Mouse (Mus musculus) forebrain, embryonic 16.5 days (tissue): ENCODE results near the gene Shroom3. TPM values are rescaled to one million over a fixed set of nuclear protein-coding genes. Genes with fewer than 3 reads are reported as not detected.

Experiments used
- ATAC-seq: fragments of 200-750 bp; cut with Nextera tagmentation; 2 replicates; pipeline ENCODE4 v1.8.0; 2017; ENCODE audit warnings: mild to moderate bottlenecking, moderate library complexity
- H3K27ac ChIP-seq: fragments of 300-500 bp; sonication (generic); 2 replicates; pipeline ENCODE4 v1.5.1; 2014; ENCODE audit warnings: low read length, control low read depth
- H3K27me3 ChIP-seq: fragments of 300-500 bp; sonication (generic); replicated peaks from 2 replicates; pipeline ENCODE4 v1.6.1; 2014; ENCODE audit warnings: low read length; ENCODE audit not compliant: control insufficient read depth, insufficient read depth
- H3K36me3 ChIP-seq: fragments of 300-500 bp; sonication (generic); 2 replicates; pipeline ENCODE4 v1.6.1; 2014; ENCODE audit not compliant: control insufficient read depth, insufficient read depth
- H3K4me1 ChIP-seq: fragments of 300-500 bp; sonication (generic); replicated peaks from 2 replicates; pipeline ENCODE4 v1.6.1; 2014; ENCODE audit warnings: low read length; ENCODE audit not compliant: control insufficient read depth, insufficient read depth
- H3K4me2 ChIP-seq: fragments of 300-500 bp; sonication (generic); 2 replicates; pipeline ENCODE4 v1.6.1; 2014; ENCODE audit warnings: mild to moderate bottlenecking, low read length, control low read depth
- H3K4me3 ChIP-seq: fragments of 300-500 bp; sonication (generic); replicated peaks from 2 replicates; pipeline ENCODE4 v1.5.1; 2014; ENCODE audit warnings: mild to moderate bottlenecking, low read length, control low read depth
- H3K9ac ChIP-seq: fragments of 300-500 bp; sonication (generic); replicated peaks from 2 replicates; pipeline ENCODE4 v1.6.1; 2014; ENCODE audit warnings: low read depth, low read length, control low read depth
- H3K9me3 ChIP-seq: fragments of 300-500 bp; sonication (generic); 2 replicates; pipeline ENCODE4 v1.6.1; 2016; ENCODE audit warnings: low read length; ENCODE audit not compliant: control insufficient read depth
- WGBS: fragments of 180-500 bp; shearing (Covaris S2); extraction: QIAGEN DNeasy Blood & Tissue Kit; methylation state at CpG from one replicate; pipeline ENCODE4 v1.1.7; 2014; 5-methylcytosine and 5-hydroxymethylcytosine counted together
- polyA plus RNA-seq: library from polyadenylated mRNA; unstranded; fragments of >200 nt; fragmentation: Nextera tagmentation; extraction: Ambion mirVana; gene quantifications from 2 replicates; pipeline ENCODE4 v1.2.1, GENCODE M21; 2015

Shroom3 gene
- polyA plus RNA-seq, 1 experiment from 2014 or later, result 1.4 TPM

- H3K9ac ChIP-seq, result no peak overlapping the region
- H3K27ac ChIP-seq, result no peak overlapping the region; the same call in 1 of the 2 replicates
- H3K9me3 ChIP-seq, result no peaks in the 10 kb centered on the region
- no peak overlapping the region for H3K4me3 ChIP-seq
- no peaks in the 10 kb centered on the region for H3K27me3 ChIP-seq
- no peak overlapping the region for H3K4me2 ChIP-seq
- H3K36me3 ChIP-seq, result no peaks in the 10 kb centered on the region
- peaks cover 36% of the 10 kb centered on the region for H3K4me1 ChIP-seq
- WGBS, result 46% methylated on average over 10 of the region's 10 CpGs
- peak; percentile 76 for ATAC-seq
Observed at GRCm38 (mm10) chr5:92861416-92862112, 178.3 kb downstream of the Shroom3 start.

- Histone ChIP-seq H3K4me1 (peaks cover 28% of the 10 kb centered on the region), H3K4me3 (no peak overlapping the region), H3K27ac (no peak overlapping the region), H3K9ac (no peak overlapping the region), H3K9me3 (no peaks in the 10 kb centered on the region), H3K4me2 (no peak overlapping the region), H3K36me3 (no peaks in the 10 kb centered on the region), H3K27me3 (no peaks in the 10 kb centered on the region)
- 29% methylated on average over 4 of the region's 4 CpGs for WGBS
- no peak; the same call in 1 of the 2 replicates for ATAC-seq
Observed at GRCm38 (mm10) chr5:92865090-92865489, 181.9 kb downstream of the Shroom3 start.

DNA sequence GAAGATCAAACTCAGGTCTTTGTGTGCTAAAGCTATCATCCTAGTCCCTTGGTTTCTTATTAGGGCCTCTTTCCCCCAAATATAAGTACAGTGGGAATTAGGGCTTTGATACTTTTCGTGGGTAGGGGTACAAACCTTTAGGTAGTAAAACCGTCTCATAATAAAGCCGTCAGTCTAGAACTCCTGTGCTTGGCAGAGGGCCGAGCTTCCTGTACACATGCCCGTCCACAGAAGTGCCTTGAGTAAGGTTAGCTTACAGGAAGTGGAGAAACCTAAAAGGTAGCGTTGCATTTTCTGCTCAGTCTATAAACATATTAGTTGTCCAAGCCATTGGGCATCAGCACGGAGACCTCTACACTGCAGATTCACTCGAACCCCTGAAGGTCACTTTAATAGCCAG lies 183.3 kb downstream of the Shroom3 start:
- H3K27ac ChIP-seq, result no peak overlapping the region
- H3K9me3 ChIP-seq, result no peaks in the 10 kb centered on the region
- no peak for ATAC-seq
- no peak overlapping the region for H3K4me3 ChIP-seq
- H3K27me3 ChIP-seq, result no peaks in the 10 kb centered on the region
- no peak overlapping the region for H3K4me2 ChIP-seq
- no peaks in the 10 kb centered on the region for H3K36me3 ChIP-seq
- 92% methylated on average over 8 of the region's 8 CpGs for WGBS
- peaks cover 23% of the 10 kb centered on the region for H3K4me1 ChIP-seq
- H3K9ac ChIP-seq, result no peak overlapping the region

DNA sequence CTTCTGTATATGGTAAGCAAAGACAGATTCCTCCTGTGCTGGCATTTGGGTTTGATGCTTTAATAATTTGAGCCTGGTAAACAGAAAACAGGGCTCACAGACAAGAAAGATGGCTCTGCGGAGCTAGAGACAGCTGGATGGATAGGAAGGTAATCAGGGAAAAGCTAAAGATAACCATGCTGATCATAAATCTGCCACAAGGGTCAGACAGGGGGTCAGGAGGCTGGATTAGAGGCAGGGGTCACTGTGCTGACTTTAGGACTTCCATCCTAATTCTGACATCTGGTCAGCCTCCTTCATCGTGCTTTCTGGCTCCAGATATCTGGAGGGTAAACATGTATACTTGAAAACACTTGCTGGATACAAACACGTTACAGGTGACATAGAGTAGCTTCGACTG lies 184.0 kb downstream of the Shroom3 start:
- WGBS, result 90% methylated on average over 4 of the region's 4 CpGs
- Histone ChIP-seq H3K36me3 (no peaks in the 10 kb centered on the region), H3K9ac (no peak overlapping the region), H3K4me1 (peaks cover 17% of the 10 kb centered on the region), H3K27me3 (no peaks in the 10 kb centered on the region), H3K27ac (no peak overlapping the region), H3K9me3 (no peaks in the 10 kb centered on the region), H3K4me2 (no peak overlapping the region), H3K4me3 (no peak overlapping the region)
- no peak for ATAC-seq

DNA sequence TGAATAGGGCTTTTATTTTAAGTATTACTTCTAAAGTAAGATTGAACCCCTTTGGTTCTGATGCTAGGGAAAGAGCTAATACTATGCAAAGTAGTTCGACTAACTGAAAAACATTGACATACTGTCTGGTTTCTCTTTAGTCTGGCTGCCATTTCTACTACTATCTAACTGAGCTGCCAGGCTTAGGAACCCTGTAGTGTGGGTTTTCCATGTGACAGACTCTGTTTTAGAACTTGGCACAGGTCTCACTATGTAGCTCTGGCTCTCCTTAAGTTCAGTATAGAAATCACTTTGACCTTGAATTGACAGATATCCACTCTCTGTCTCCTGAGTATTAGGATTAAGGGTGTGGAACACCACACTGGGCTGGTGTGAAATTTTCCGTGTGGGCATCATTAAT lies 185.0 kb downstream of the Shroom3 start:
- WGBS, result 71% methylated on average over 2 of the region's 2 CpGs
- peaks cover 17% of the 10 kb centered on the region for H3K4me1 ChIP-seq
- H3K27me3 ChIP-seq, result no peaks in the 10 kb centered on the region
- peak; percentile 61 for ATAC-seq
- H3K9me3 ChIP-seq, result no peaks in the 10 kb centered on the region
- H3K36me3 ChIP-seq, result no peaks in the 10 kb centered on the region
- no peak overlapping the region for H3K9ac ChIP-seq
- no peak overlapping the region for H3K4me3 ChIP-seq
- no peak overlapping the region for H3K4me2 ChIP-seq
- no peak overlapping the region for H3K27ac ChIP-seq

- Histone ChIP-seq H3K4me2 (no peak overlapping the region), H3K27ac (no peak overlapping the region), H3K4me3 (no peak overlapping the region), H3K4me1 (0 out of 2 replicates have a peak, but pooled peaks cover 2% of the 10 kb centered on the region), H3K27me3 (no peaks in the 10 kb centered on the region), H3K9me3 (no peaks in the 10 kb centered on the region), H3K36me3 (no peaks in the 10 kb centered on the region), H3K9ac (no peak overlapping the region)
- WGBS, result 39% methylated on average over 3 of the region's 3 CpGs
- ATAC-seq, result no peak
Observed at GRCm38 (mm10) chr5:92871048-92871447, 187.8 kb downstream of the Shroom3 start.

- H3K4me2 ChIP-seq, result no peak overlapping the region
- no peak overlapping the region for H3K9ac ChIP-seq
- H3K4me3 ChIP-seq, result no peak overlapping the region
- 0 out of 2 replicates have a peak, but pooled peaks cover 2% of the 10 kb centered on the region for H3K4me1 ChIP-seq
- H3K27ac ChIP-seq, result no peak overlapping the region
- H3K9me3 ChIP-seq, result no peaks in the 10 kb centered on the region
- no peaks in the 10 kb centered on the region for H3K36me3 ChIP-seq
- WGBS, result 82% methylated on average over 4 of the region's 4 CpGs
- no peaks in the 10 kb centered on the region for H3K27me3 ChIP-seq
- ATAC-seq, result no peak
Observed at GRCm38 (mm10) chr5:92872182-92872581, 188.9 kb downstream of the Shroom3 start.

DNA sequence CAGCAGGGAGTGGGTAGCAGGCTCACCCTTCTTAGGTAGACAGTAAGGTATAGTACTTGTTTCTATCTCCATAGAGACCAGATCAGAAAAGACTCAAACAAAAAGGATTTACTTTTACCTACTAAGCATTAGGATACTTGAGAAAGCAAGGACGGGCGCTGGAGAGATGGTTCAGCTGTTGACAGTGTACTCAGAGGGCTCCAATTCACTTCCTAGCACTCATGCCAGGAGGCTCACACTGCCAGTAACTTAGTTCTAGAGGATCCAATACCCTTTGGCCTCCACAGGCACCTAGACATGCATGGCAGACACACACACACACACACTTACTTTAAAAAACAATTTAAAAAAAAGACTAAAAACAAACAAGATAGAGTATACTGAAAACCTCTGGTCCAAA lies 189.8 kb downstream of the Shroom3 start:
- 86% methylated on average over 2 of the region's 2 CpGs for WGBS
- Histone ChIP-seq H3K4me1 (0 out of 2 replicates have a peak, but pooled peaks cover under 1% of the 10 kb centered on the region), H3K27me3 (no peaks in the 10 kb centered on the region), H3K9me3 (no peaks in the 10 kb centered on the region), H3K9ac (no peak overlapping the region), H3K4me3 (no peak overlapping the region), H3K36me3 (no peaks in the 10 kb centered on the region), H3K4me2 (no peak overlapping the region), H3K27ac (no peak overlapping the region)
- ATAC-seq, result no peak

DNA sequence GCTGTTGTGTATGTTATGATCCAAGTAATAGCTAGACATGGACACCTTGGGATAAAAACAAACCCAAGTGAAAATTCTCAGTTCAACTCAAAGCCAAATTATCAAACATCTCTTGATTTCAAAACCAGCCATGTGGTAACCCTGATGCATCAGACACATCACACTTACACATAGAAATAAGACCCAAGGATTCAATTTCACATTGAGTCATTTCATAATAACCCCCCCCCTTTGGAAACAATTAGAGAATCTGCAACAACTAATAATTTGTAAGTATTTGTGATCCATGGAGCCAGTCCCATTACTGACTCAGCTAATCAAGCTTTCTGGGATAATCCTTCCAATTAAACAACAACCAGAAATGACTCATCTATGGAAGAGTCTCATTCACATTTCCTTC lies 190.3 kb downstream of the Shroom3 start:
- H3K27me3 ChIP-seq, result no peaks in the 10 kb centered on the region
- no peak overlapping the region for H3K4me3 ChIP-seq
- no peaks in the 10 kb centered on the region for H3K36me3 ChIP-seq
- no peak overlapping the region for H3K4me2 ChIP-seq
- no peaks in the 10 kb centered on the region for H3K4me1 ChIP-seq
- no peak for ATAC-seq
- H3K27ac ChIP-seq, result no peak overlapping the region
- H3K9me3 ChIP-seq, result no peaks in the 10 kb centered on the region
- H3K9ac ChIP-seq, result no peak overlapping the region

GRCm38 (mm10) chr5:92875836-92876235 lies 192.6 kb downstream of the Shroom3 start:
- Histone ChIP-seq H3K9ac (no peak overlapping the region), H3K27me3 (no peaks in the 10 kb centered on the region), H3K36me3 (no peaks in the 10 kb centered on the region), H3K4me2 (no peak overlapping the region), H3K4me3 (no peak overlapping the region), H3K9me3 (no peaks in the 10 kb centered on the region), H3K27ac (no peak overlapping the region), H3K4me1 (no peaks in the 10 kb centered on the region)
- WGBS, result 97% methylated on average over 10 of the region's 10 CpGs
- ATAC-seq, result no peak
